ENCODE assay signal across 10 mouse cellular contexts in genomic region chr2:148114600-148114999, GRCm38 (mm10).
DNase-seq lines count a peak whose midpoint lies in the region; ATAC-seq and TF ChIP-seq lines count a peak whose summit lies in the region.
"Had no signal": no experiment of that assay in that cellular context is flagged by ENCODE, and none has a peak within 500 bp of the region (broad histone marks: within the 10 kb centered on the region; RNA-seq: fewer than 3 reads in every experiment).

No protein-coding gene starts in this region.

- 17% methylated on average over 4 of the region's 4 CpGs for WGBS in forebrain, embryonic 11.5 days
- WGBS in liver, embryonic 12.5 days (ENCODE audit: insufficient replicate concordance) = 27% methylated on average over 4 of the region's 4 CpGs
- 22% methylated on average over 4 of the region's 4 CpGs for WGBS in midbrain, postnatal 0 days

- H3K27me3 ChIP-seq in forebrain, embryonic 11.5 days (ENCODE audit: control insufficient read depth, insufficient read depth, low read length) = no peaks in the 10 kb centered on the region
- H3K27me3 ChIP-seq in liver, embryonic 12.5 days (replicated peaks) = no peaks in the 10 kb centered on the region
- H3K27me3 ChIP-seq in midbrain, postnatal 0 days (ENCODE audit: insufficient read depth, low read length) = no peaks in the 10 kb centered on the region
- H3K27me3 ChIP-seq: kidney, embryonic 15.5 days had no signal

- intact Hi-C loops in left cerebral cortex, adult 2 months (cut with DNase I) = no loop called here
- intact Hi-C loops in left cerebral cortex, postnatal 4 days (cut with DNase I) = loop anchor here (5.0 kb wide), 1 partner anchor 307 kb away; no protein-coding TSS in a partner anchor

- H3K36me3 ChIP-seq in forebrain, embryonic 11.5 days (ENCODE audit: control insufficient read depth, insufficient read depth, low read length) = no peaks in the 10 kb centered on the region
- no peaks in the 10 kb centered on the region for H3K36me3 ChIP-seq in liver, embryonic 12.5 days
- H3K36me3 ChIP-seq in midbrain, postnatal 0 days (ENCODE audit: insufficient read depth, low read length) = no peaks in the 10 kb centered on the region
- H3K36me3 ChIP-seq: kidney, embryonic 15.5 days had no signal

- H3K9ac ChIP-seq in forebrain, embryonic 11.5 days (ENCODE audit: low read length) = no peak overlapping the region
- H3K9ac ChIP-seq in liver, embryonic 12.5 days = no peak overlapping the region
- H3K9ac ChIP-seq in midbrain, postnatal 0 days (replicated peaks; ENCODE audit: low read length, poor library complexity, severe bottlenecking) = no peak overlapping the region
- H3K9ac ChIP-seq: kidney, embryonic 15.5 days had no signal

- no peaks in the 10 kb centered on the region for H3K4me1 ChIP-seq in forebrain, embryonic 11.5 days (replicated peaks; ENCODE audit: control insufficient read depth, insufficient read depth, low read length)
- H3K4me1 ChIP-seq in liver, embryonic 12.5 days = no peaks in the 10 kb centered on the region
- H3K4me1 ChIP-seq in midbrain, postnatal 0 days (ENCODE audit: insufficient read depth, low read length) = no peaks in the 10 kb centered on the region
- H3K4me1 ChIP-seq: kidney, embryonic 15.5 days had no signal

- H3K27ac ChIP-seq in forebrain, embryonic 11.5 days (ENCODE audit: low read depth, low read length) = no peak overlapping the region
- no peak overlapping the region for H3K27ac ChIP-seq in liver, embryonic 12.5 days
- no peak overlapping the region for H3K27ac ChIP-seq in midbrain, postnatal 0 days (ENCODE audit: low read depth, low read length)
- no peak overlapping the region for H3K27ac ChIP-seq in left cerebral cortex, adult 2 months
- H3K27ac ChIP-seq: kidney, embryonic 15.5 days had no signal

- DNase-seq in frontal cortex, adult 2 months (ENCODE audit: extremely low spot score in 1 of 2, low spot score in 1 of 2) = no peak
- peak; percentile 51 for DNase-seq in forebrain, embryonic 11.5 days (ENCODE audit: low spot score)
- DNase-seq in midbrain, postnatal 0 days (ENCODE audit: low spot score) = no peak
- no peak for DNase-seq in left cerebral cortex, adult 2 months (ENCODE audit: extremely low spot score in 1 of 2, low spot score in 2 of 2)
- no peak for DNase-seq in MN1 (ENCODE audit: low spot score)
- DNase-seq in left cerebral cortex, postnatal 4 days = no peak

- no peak overlapping the region for H3K4me2 ChIP-seq in forebrain, embryonic 11.5 days (ENCODE audit: low read depth, low read length, severe bottlenecking)
- H3K4me2 ChIP-seq in liver, embryonic 12.5 days = no peak overlapping the region
- no peak overlapping the region for H3K4me2 ChIP-seq in midbrain, postnatal 0 days (ENCODE audit: low read depth, low read length, poor library complexity, severe bottlenecking)
- H3K4me2 ChIP-seq: kidney, embryonic 15.5 days had no signal

- H3K9me3 ChIP-seq in forebrain, embryonic 11.5 days (ENCODE audit: control insufficient read depth, low read length) = no peaks in the 10 kb centered on the region
- H3K9me3 ChIP-seq in liver, embryonic 12.5 days (replicated peaks) = no peaks in the 10 kb centered on the region
- H3K9me3 ChIP-seq in midbrain, postnatal 0 days (ENCODE audit: low read length) = no peaks in the 10 kb centered on the region
- H3K9me3 ChIP-seq: kidney, embryonic 15.5 days had no signal

- peak; percentile 53 for ATAC-seq in frontal cortex, adult (ENCODE audit: low TSS enrichment)
- peak; percentile 84 for ATAC-seq in forebrain, embryonic 11.5 days (replicated peaks; ENCODE audit: low FRiP score)
- ATAC-seq in liver, embryonic 12.5 days = peak; percentile 71
- 0 out of 2 replicates have a peak, but pooled peaks have one; percentile 18 for ATAC-seq in midbrain, postnatal 0 days (ENCODE audit: low FRiP score)

- no peak overlapping the region for H3K4me3 ChIP-seq in forebrain, embryonic 11.5 days (ENCODE audit: low read depth, low read length)
- no peak overlapping the region for H3K4me3 ChIP-seq in liver, embryonic 12.5 days
- no peak overlapping the region for H3K4me3 ChIP-seq in midbrain, postnatal 0 days (ENCODE audit: low read depth, low read length)
- no peak overlapping the region for H3K4me3 ChIP-seq in left cerebral cortex, adult 2 months
- H3K4me3 ChIP-seq: kidney, embryonic 15.5 days; myocyte had no signal

- no peak for TF ChIP-seq CTCF in midbrain, postnatal 0 days (IDR thresholded peaks at IDR 0.05)
- TF ChIP-seq CTCF in left cerebral cortex, adult 2 months (IDR thresholded peaks at IDR 0.05) = no peak

Comparison
In these comparisons a context has a peak if more than half of its experiments do, and no peak if none do; other contexts are left out.
1. ATAC-seq: peak in every context shown above with its lines; median percentile 84 in forebrain, embryonic 11.5 days; 71 in liver, embryonic 12.5 days; 53 in frontal cortex, adult; 18 in midbrain, postnatal 0 days.